Mouse (Mus musculus) heart, embryonic 11.5 days (tissue): ENCODE measurements around the gene Mcam. TPM values are rescaled to one million over a fixed set of nuclear protein-coding genes. Genes with fewer than 3 reads are reported as not detected.

Source experiments
- ATAC-seq: fragments of 200-750 bp; cut with Nextera tagmentation; replicated peaks from 2 replicates; pipeline ENCODE4 v1.8.0; 2017; ENCODE audit warnings: moderate library complexity; ENCODE audit not compliant: insufficient number of reproducible peaks, low FRiP score, low TSS enrichment
- H3K27ac ChIP-seq: fragments of 300-500 bp; sonication (generic); 2 replicates; pipeline ENCODE4 v1.5.1; 2014; ENCODE audit warnings: mild to moderate bottlenecking, low read depth, low read length
- H3K27me3 ChIP-seq: fragments of 300-500 bp; sonication (generic); 2 replicates; pipeline ENCODE4 v1.6.1; 2014; ENCODE audit warnings: mild to moderate bottlenecking, low read length, mixed read lengths; ENCODE audit not compliant: control insufficient read depth, insufficient read depth
- H3K36me3 ChIP-seq: fragments of 300-500 bp; sonication (generic); 2 replicates; pipeline ENCODE4 v1.6.1; 2014; ENCODE audit warnings: mild to moderate bottlenecking, low read length, moderate library complexity, mixed read lengths; ENCODE audit not compliant: control insufficient read depth, insufficient read depth
- H3K4me1 ChIP-seq: fragments of 300-500 bp; sonication (generic); 2 replicates; pipeline ENCODE4 v1.6.1; 2014; ENCODE audit warnings: low read length; ENCODE audit not compliant: control insufficient read depth, insufficient read depth
- H3K4me2 ChIP-seq: fragments of 300-500 bp; sonication (generic); 2 replicates; pipeline ENCODE4 v1.6.1; 2014; ENCODE audit warnings: mild to moderate bottlenecking, moderate library complexity
- H3K4me3 ChIP-seq: fragments of 300-500 bp; sonication (generic); 2 replicates; pipeline ENCODE4 v1.5.1; 2014; ENCODE audit warnings: low read depth, low read length
- H3K9ac ChIP-seq: fragments of 300-500 bp; sonication (generic); 2 replicates; pipeline ENCODE4 v1.6.1; 2014; ENCODE audit warnings: mild to moderate bottlenecking, low read depth, low read length, moderate library complexity
- H3K9me3 ChIP-seq: fragments of 300-500 bp; sonication (generic); replicated peaks from 2 replicates; pipeline ENCODE4 v1.6.1; 2016; ENCODE audit warnings: low read length; ENCODE audit not compliant: control insufficient read depth
- WGBS: fragments of 180-500 bp; shearing (Covaris S2); extraction: QIAGEN DNeasy Blood & Tissue Kit; methylation state at CpG from one replicate; pipeline ENCODE4 v1.1.7; 2014; ENCODE audit not compliant: insufficient replicate concordance; 5-methylcytosine and 5-hydroxymethylcytosine counted together
- polyA plus RNA-seq: library from polyadenylated mRNA; unstranded; fragments of >200 nt; fragmentation: Nextera tagmentation; extraction: Ambion mirVana; gene quantifications from 2 replicates; pipeline ENCODE4 v1.2.1, GENCODE M21; 2014

Mcam gene
- polyA plus RNA-seq: 86.2 and 105 TPM in 2 replicates

DNA sequence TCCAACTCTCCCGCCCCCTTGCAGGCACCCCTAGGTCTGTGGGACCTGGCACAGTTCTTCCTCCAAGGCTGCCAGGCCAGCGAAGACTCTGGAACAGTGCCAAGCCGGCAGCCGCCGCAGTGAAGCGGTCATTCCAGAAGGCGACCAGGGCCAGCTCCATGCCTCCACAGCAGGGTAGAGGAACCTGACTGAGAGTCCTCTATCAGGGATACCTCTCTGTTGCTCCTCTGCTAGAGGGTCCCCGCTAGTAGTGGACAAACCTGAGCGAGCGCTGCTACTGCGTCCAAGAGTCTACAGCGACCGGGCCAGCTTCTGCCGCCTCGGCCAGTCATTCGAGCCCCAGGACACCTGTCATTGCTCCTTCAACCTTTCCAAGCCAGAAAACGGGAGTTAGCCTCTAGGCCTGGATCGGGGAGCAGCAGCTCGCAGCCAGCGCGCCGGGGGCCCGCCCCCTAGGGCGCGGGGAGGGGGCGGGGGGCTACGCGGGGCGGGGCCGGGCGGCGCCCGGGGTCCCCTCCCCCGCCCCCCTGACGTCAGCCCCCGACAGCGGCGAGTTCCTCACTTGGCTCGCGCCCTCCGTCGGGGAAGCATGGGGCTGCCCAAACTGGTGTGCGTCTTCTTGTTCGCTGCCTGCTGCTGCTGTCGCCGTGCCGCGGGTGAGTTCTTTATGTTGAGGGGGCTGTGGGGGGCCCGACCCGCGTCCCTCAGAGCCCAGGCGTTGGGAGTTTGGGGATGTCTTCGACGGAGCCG is at the start of gene Mcam:
Gene Mcam (plus strand): TSS at position 369 of the 750 bp plus-strand sequence.
- Histone ChIP-seq H3K4me2 (peak within 1 kb of the TSS; percentile 86), H3K9ac (peak within 1 kb of the TSS; percentile 88), H3K27me3 (no peaks in the 10 kb centered on the region), H3K36me3 (peaks cover 17% of the 10 kb centered on the region), H3K27ac (peak within 1 kb of the TSS; percentile 90), H3K4me3 (peak within 1 kb of the TSS; percentile 87), H3K4me1 (peaks cover 49% of the 10 kb centered on the region), H3K9me3 (no peaks in the 10 kb centered on the region)
- under 1% methylated on average over 54 of the region's 55 CpGs for WGBS
- ATAC-seq: peak; percentile 40

DNA sequence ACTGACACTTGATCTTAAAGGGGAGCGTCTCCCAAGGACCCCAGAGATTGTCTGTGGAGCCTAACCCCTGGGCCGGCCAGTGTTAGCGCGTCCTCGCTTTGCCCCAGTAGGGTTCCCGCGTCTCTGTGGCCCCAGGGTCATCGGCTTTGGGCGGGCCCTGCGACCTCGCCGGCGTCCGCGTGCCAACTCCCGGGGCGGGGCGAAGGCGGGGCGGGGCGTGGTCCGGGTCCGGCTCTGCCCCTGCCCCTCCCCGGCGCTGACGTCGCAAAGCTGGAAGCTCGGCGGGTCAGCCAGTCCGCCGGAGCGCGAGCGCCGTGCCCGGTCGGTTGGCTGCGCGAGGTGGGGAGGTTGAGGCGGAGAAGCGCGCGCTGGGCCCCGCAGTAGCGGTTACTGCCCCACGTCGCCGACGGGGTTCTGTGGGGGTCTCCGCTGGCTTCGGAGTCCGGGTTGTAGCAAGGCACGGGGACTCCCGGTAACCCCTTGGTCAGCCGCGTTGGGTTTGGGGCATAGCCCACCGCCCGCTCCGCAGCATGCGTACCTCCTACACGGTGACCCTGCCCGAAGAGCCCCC is 49.5 kb upstream of the Mcam start:
- Histone ChIP-seq H3K4me1 (peaks cover 57% of the 10 kb centered on the region), H3K36me3 (no peaks in the 10 kb centered on the region), H3K27ac (peak overlapping the region; percentile 81), H3K4me3 (peak overlapping the region; percentile 73), H3K4me2 (peak overlapping the region; percentile 99), H3K9ac (peak overlapping the region; percentile 92), H3K27me3 (no peaks in the 10 kb centered on the region; the same call in 1 of the 2 replicates), H3K9me3 (no peaks in the 10 kb centered on the region)
- peak; percentile 82 for ATAC-seq
- WGBS: under 1% methylated on average over 62 of the region's 62 CpGs

DNA sequence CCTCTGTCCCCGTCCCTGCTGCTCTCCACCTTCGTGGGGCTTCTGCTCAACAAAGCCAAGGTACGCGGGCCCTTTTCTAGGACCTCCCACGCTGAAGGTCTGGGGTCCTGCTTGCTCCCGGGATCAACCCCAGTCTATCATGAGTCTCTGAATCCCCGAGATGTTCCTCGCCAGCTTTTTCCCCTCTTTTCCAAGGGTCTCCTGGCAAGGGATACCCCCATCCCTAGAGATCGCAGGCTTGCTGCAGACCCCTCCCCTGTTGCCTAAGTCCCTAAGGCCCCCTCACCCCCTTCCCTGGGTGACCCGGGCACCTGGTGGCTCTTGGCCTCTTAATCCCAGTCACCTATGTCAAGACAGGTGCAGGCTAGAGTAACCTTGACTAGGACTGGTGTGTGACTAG is 49.0 kb upstream of the Mcam start:
- peaks cover 59% of the 10 kb centered on the region for H3K4me1 ChIP-seq

GRCm38 (mm10) chr9:44085741-44086665 is 48.3 kb upstream of the Mcam start:
- Histone ChIP-seq H3K27me3 (no peaks in the 10 kb centered on the region; the same call in 1 of the 2 replicates), H3K27ac (peak overlapping the region; percentile 59)

More for the DNA sequence above, 49.0 kb upstream of the Mcam start:
- WGBS: 3% methylated on average over 10 of the region's 10 CpGs
- Histone ChIP-seq H3K4me2 (peak overlapping the region; percentile 99), H3K4me3 (peak overlapping the region; percentile 73), H3K27me3 (no peaks in the 10 kb centered on the region; the same call in 1 of the 2 replicates), H3K36me3 (no peaks in the 10 kb centered on the region), H3K9me3 (no peaks in the 10 kb centered on the region), H3K9ac (peak overlapping the region; percentile 92), H3K27ac (peak overlapping the region; percentile 81)
- ATAC-seq: no peak

DNA sequence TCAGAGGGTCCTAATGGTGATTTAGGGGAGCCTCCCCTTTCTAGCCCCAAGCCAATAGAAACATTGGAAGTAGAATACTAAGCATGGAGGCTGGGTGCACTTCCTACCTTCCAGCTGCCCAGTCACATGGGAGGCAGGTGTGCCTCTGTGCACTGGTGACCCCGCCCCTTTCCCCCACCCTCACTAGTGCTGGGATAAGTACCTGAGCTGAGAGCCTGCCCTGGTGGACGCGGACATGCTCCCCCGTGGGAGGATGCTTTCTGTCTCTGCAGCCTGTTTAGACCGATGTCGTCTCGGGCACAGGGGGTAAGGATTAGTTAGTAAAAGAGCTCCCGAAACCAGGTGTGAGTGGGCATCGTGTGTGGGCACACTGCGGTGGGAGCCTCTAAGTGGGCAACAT is 47.3 kb upstream of the Mcam start:
- peak overlapping the region; percentile 99 for H3K4me2 ChIP-seq

More at GRCm38 (mm10) chr9:44085741-44086665, 48.3 kb upstream of the Mcam start:
- peak overlapping the region; percentile 99 for H3K4me2 ChIP-seq
- H3K9ac ChIP-seq: peak overlapping the region; percentile 92
- no peak for ATAC-seq
- peaks cover 2% of the 10 kb centered on the region; the same call in 1 of the 2 replicates for H3K36me3 ChIP-seq
- H3K9me3 ChIP-seq: no peaks in the 10 kb centered on the region
- WGBS: 49% methylated on average over 15 of the region's 15 CpGs
- H3K4me1 ChIP-seq: peaks cover 55% of the 10 kb centered on the region
- peak overlapping the region; percentile 73 for H3K4me3 ChIP-seq

GRCm38 (mm10) chr9:44087761-44088455 is 46.4 kb upstream of the Mcam start:
- peak overlapping the region; percentile 88 for H3K27ac ChIP-seq
- H3K36me3 ChIP-seq: peaks cover 9% of the 10 kb centered on the region
- H3K4me3 ChIP-seq: peak overlapping the region; percentile 13
- ATAC-seq: no peak; the same call in 1 of the 2 replicates
- peak overlapping the region; percentile 99 for H3K4me2 ChIP-seq
- peaks cover 55% of the 10 kb centered on the region for H3K4me1 ChIP-seq
- H3K9me3 ChIP-seq: no peaks in the 10 kb centered on the region
- 6% methylated on average over 15 of the region's 15 CpGs for WGBS
- H3K9ac ChIP-seq: peak overlapping the region; percentile 52; the same call in 1 of the 2 replicates
- H3K27me3 ChIP-seq: no peaks in the 10 kb centered on the region; the same call in 1 of the 2 replicates

More for the DNA sequence above, 47.3 kb upstream of the Mcam start:
- ATAC-seq: no peak
- Histone ChIP-seq H3K9ac (no peak overlapping the region), H3K27ac (peak overlapping the region; percentile 88), H3K4me3 (no peak overlapping the region; the same call in 1 of the 2 replicates), H3K4me1 (peaks cover 55% of the 10 kb centered on the region), H3K27me3 (no peaks in the 10 kb centered on the region; the same call in 1 of the 2 replicates), H3K9me3 (no peaks in the 10 kb centered on the region), H3K36me3 (peaks cover 8% of the 10 kb centered on the region; the same call in 1 of the 2 replicates)
- WGBS: 41% methylated on average over 10 of the region's 10 CpGs

- ATAC-seq: no peak
- Histone ChIP-seq H3K4me2 (peak overlapping the region; percentile 99), H3K9me3 (no peaks in the 10 kb centered on the region), H3K4me3 (no peak overlapping the region), H3K27ac (peak overlapping the region; percentile 88; the same call in 1 of the 2 replicates), H3K4me1 (peaks cover 44% of the 10 kb centered on the region), H3K36me3 (peaks cover 14% of the 10 kb centered on the region), H3K27me3 (no peaks in the 10 kb centered on the region; the same call in 1 of the 2 replicates), H3K9ac (no peak overlapping the region)
- WGBS: 34% methylated on average over 12 of the region's 12 CpGs
Measured at GRCm38 (mm10) chr9:44088877-44089608, 45.2 kb upstream of the Mcam start.
